Mouse (Mus musculus): ENCODE data around the gene Gpnmb. TPM values are rescaled to one million over a fixed set of nuclear protein-coding genes. Genes with fewer than 3 reads are reported as not detected.

Gene Gpnmb
- polyA plus RNA-seq, 2 experiments, result 0.19 to 0.38 TPM

- Histone ChIP-seq H3K4me1 (replicated peaks; ENCODE audit: control insufficient read depth in 2 of 2, insufficient read depth in 2 of 2, low read length in 1 of 2) (peaks cover 0 to 3% of the 10 kb centered on the region in 2 experiments; a peak in 2 of 4 replicates), H3K4me2 (ENCODE audit: low read depth) (no peak overlapping the region), H3K9me3 (ENCODE audit: control insufficient read depth, low read length) (no peaks in the 10 kb centered on the region), H3K9ac (replicated peaks) (no peak overlapping the region), H3K27ac (no peak overlapping the region), H3K36me3 (replicated peaks; ENCODE audit: control insufficient read depth, insufficient read depth, low read depth) (no peaks in the 10 kb centered on the region), H3K27me3 (ENCODE audit: control insufficient read depth, insufficient read depth, low read length) (no peaks in the 10 kb centered on the region), H3K4me3 (ENCODE audit: insufficient read depth in 1 of 2, low read depth in 2 of 2, low read length in 2 of 2) (no peak overlapping the region)
- 46% methylated on average over 4 of the region's 4 CpGs for WGBS (ENCODE audit: insufficient replicate concordance)
- DNase-seq (ENCODE audit: low read depth in 3 of 3, low spot score in 3 of 3) (no peak), ATAC-seq (ENCODE audit: insufficient read depth) (no peak)
- TF ChIP-seq CTCF (IDR thresholded peaks at IDR 0.05; ENCODE audit: low read depth), result no peak; the same call in 1 of the 2 replicates
- TF ChIP-seq EP300 (IDR thresholded peaks at IDR 0.05; ENCODE audit: low read depth), result no peak
Observed at GRCm38 (mm10) chr6:49003381-49003780, 33.0 kb upstream of the Gpnmb start.

DNA sequence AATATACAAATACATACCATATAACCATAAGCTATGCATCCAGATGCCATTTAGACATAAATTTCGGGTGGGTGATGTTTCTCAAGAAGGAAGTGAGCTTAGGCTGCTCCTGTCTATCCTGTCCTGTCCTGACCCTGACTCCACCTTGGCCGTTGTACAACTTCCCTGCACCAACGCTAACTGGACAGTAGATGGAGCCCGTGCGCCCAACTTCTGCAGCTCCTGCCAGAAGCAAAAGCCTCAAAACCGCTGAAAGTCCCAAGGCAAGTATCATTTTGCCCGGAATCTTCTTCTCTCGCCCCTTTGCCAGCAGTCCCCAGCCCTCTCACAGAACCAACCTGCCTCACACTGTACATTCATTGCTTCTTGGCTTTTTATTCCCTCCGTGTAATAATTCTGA, 28.4 kb upstream of the Gpnmb start:
- under 1% methylated on average over 9 of the region's 9 CpGs for WGBS (ENCODE audit: insufficient replicate concordance)
- Histone ChIP-seq H3K4me2 (ENCODE audit: low read depth) (peak overlapping the region; percentile 51), H3K27me3 (ENCODE audit: control insufficient read depth, insufficient read depth, low read length) (no peaks in the 10 kb centered on the region), H3K36me3 (replicated peaks; ENCODE audit: control insufficient read depth, insufficient read depth, low read depth) (no peaks in the 10 kb centered on the region), H3K4me1 (replicated peaks; ENCODE audit: control insufficient read depth in 2 of 2, insufficient read depth in 2 of 2, low read length in 1 of 2) (peaks cover 0 to 6% of the 10 kb centered on the region in 2 experiments; a peak in 2 of 4 replicates), H3K9me3 (ENCODE audit: control insufficient read depth, low read length) (no peaks in the 10 kb centered on the region), H3K9ac (replicated peaks) (no peak overlapping the region), H3K27ac (no peak overlapping the region), H3K4me3 (ENCODE audit: insufficient read depth in 1 of 2, low read depth in 2 of 2, low read length in 2 of 2) (peak overlapping the region; percentile 16 to 47; a peak in 3 of 4 replicates)
- ATAC-seq (ENCODE audit: insufficient read depth) (no peak), DNase-seq (ENCODE audit: low read depth in 3 of 3, low spot score in 3 of 3) (peak; percentile 29 to 37 (median 34))
- no peak for TF ChIP-seq EP300 (IDR thresholded peaks at IDR 0.05; ENCODE audit: low read depth)
- peak; percentile 89 for TF ChIP-seq CTCF (IDR thresholded peaks at IDR 0.05; ENCODE audit: low read depth)

GRCm38 (mm10) chr6:49008420-49009160, 27.8 kb upstream of the Gpnmb start:
- Histone ChIP-seq H3K4me1 (replicated peaks; ENCODE audit: control insufficient read depth in 2 of 2, insufficient read depth in 2 of 2, low read length in 1 of 2) (peaks cover 0 to 6% of the 10 kb centered on the region in 2 experiments; a peak in 2 of 4 replicates), H3K9ac (replicated peaks) (no peak overlapping the region), H3K27ac (no peak overlapping the region), H3K36me3 (replicated peaks; ENCODE audit: control insufficient read depth, insufficient read depth, low read depth) (no peaks in the 10 kb centered on the region), H3K27me3 (ENCODE audit: control insufficient read depth, insufficient read depth, low read length) (no peaks in the 10 kb centered on the region), H3K9me3 (ENCODE audit: control insufficient read depth, low read length) (no peaks in the 10 kb centered on the region), H3K4me3 (ENCODE audit: insufficient read depth in 1 of 2, low read depth in 2 of 2, low read length in 2 of 2) (peak overlapping the region in 1 of 2 experiments; percentile 16; a peak in 2 of 4 replicates), H3K4me2 (ENCODE audit: low read depth) (peak overlapping the region; percentile 51)
- TF ChIP-seq CTCF (IDR thresholded peaks at IDR 0.05; ENCODE audit: low read depth) (no peak), EP300 (IDR thresholded peaks at IDR 0.05; ENCODE audit: low read depth) (no peak)
- no peak for ATAC-seq (ENCODE audit: insufficient read depth)
- WGBS (ENCODE audit: insufficient replicate concordance), result 29% methylated on average over 13 of the region's 13 CpGs
- no peak for DNase-seq (ENCODE audit: low read depth in 3 of 3, low spot score in 3 of 3)

DNA sequence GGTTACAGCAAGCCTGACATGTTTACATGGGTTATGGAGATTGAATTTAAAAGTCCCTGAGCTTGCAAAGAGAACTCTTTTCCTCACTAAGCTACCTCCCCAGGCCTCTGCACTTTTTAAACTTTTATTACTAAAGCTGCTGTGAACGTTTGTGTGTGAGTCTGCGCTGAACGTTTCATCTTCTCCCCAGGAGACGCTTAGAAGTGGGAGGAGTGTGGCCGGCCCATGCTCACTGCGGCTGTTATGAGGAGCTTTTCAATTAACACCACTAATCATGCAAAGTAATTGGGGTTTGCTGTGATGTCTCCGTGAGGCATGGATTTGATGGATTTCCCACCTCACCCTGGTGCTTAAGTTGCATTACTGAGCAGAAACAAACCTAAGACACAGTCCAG, 27.2 kb upstream of the Gpnmb start:
- no peak overlapping the region for H3K4me2 ChIP-seq (ENCODE audit: low read depth)
- DNase-seq (ENCODE audit: low read depth in 3 of 3, low spot score in 3 of 3), result no peak
- no peaks in the 10 kb centered on the region for H3K9me3 ChIP-seq (ENCODE audit: control insufficient read depth, low read length)

DNA sequence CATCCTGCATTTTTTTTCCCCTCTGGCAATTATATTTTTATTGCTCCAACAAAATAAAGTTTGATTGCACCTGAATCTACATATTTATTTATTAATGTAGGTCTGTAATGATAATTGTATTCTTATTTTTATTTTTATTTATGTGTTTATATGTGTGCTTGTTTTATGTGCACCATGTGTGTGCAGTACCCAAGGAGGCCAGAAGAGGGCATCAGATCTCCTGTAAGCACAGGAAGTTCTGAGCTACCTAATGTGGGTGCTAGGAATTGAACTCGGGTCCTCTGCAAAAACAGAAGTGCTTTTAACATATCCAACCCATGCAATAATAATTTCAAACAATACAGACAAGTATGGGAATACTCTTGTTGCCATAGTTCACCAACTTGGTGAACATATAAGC, 26.7 kb upstream of the Gpnmb start:
- DNase-seq (ENCODE audit: low read depth in 3 of 3, low spot score in 3 of 3), result no peak
- H3K4me2 ChIP-seq (ENCODE audit: low read depth), result no peak overlapping the region
- no peaks in the 10 kb centered on the region for H3K27me3 ChIP-seq (ENCODE audit: control insufficient read depth, insufficient read depth, low read length)
- no peak for ATAC-seq (ENCODE audit: insufficient read depth)
- H3K9ac ChIP-seq (replicated peaks), result no peak overlapping the region
- no peak overlapping the region for H3K27ac ChIP-seq
- H3K4me1 ChIP-seq (replicated peaks; ENCODE audit: control insufficient read depth in 2 of 2, insufficient read depth in 2 of 2, low read length in 1 of 2), result peaks cover 0 to 6% of the 10 kb centered on the region in 2 experiments; a peak in 2 of 4 replicates
- TF ChIP-seq EP300 (IDR thresholded peaks at IDR 0.05; ENCODE audit: low read depth), result no peak
- TF ChIP-seq CTCF (IDR thresholded peaks at IDR 0.05; ENCODE audit: low read depth), result peak; percentile 32; the same call in 1 of the 2 replicates
- no peaks in the 10 kb centered on the region for H3K9me3 ChIP-seq (ENCODE audit: control insufficient read depth, low read length)
- WGBS (ENCODE audit: insufficient replicate concordance), result 51% methylated on average over 1 of the region's 1 CpGs
- no peaks in the 10 kb centered on the region for H3K36me3 ChIP-seq (replicated peaks; ENCODE audit: control insufficient read depth, insufficient read depth, low read depth)
- H3K4me3 ChIP-seq (ENCODE audit: insufficient read depth in 1 of 2, low read depth in 2 of 2, low read length in 2 of 2), result no peak overlapping the region

More for the DNA sequence above, 27.2 kb upstream of the Gpnmb start:
- Histone ChIP-seq H3K27ac (no peak overlapping the region), H3K4me1 (replicated peaks; ENCODE audit: control insufficient read depth in 2 of 2, insufficient read depth in 2 of 2, low read length in 1 of 2) (peaks cover 0 to 6% of the 10 kb centered on the region in 2 experiments; a peak in 2 of 4 replicates), H3K27me3 (ENCODE audit: control insufficient read depth, insufficient read depth, low read length) (no peaks in the 10 kb centered on the region), H3K9ac (replicated peaks) (no peak overlapping the region), H3K4me3 (ENCODE audit: insufficient read depth in 1 of 2, low read depth in 2 of 2, low read length in 2 of 2) (no peak overlapping the region), H3K36me3 (replicated peaks; ENCODE audit: control insufficient read depth, insufficient read depth, low read depth) (no peaks in the 10 kb centered on the region)
- 46% methylated on average over 7 of the region's 7 CpGs for WGBS (ENCODE audit: insufficient replicate concordance)
- TF ChIP-seq CTCF (IDR thresholded peaks at IDR 0.05; ENCODE audit: low read depth), result no peak
- TF ChIP-seq EP300 (IDR thresholded peaks at IDR 0.05; ENCODE audit: low read depth), result no peak
- no peak for ATAC-seq (ENCODE audit: insufficient read depth)
